Mouse (Mus musculus) layer of hippocampus, adult 9-11 months (tissue): ENCODE data around the gene Psmc6.

ENCODE experiments used
- DNase-seq: peaks from one replicate; pipeline ENCODE4 v3.0.0; 2022

The Psmc6 gene

GRCm38 (mm10) chr14:45329589-45330181 is at the start of gene Psmc6:
Gene Psmc6, plus strand, starts transcription at chr14:45329788.
- DNase-seq = peak; percentile 93

GRCm38 (mm10) chr14:45282066-45282465 is 47.5 kb upstream of the Psmc6 start:
- no peak for DNase-seq

GRCm38 (mm10) chr14:45291608-45292007 is 38.0 kb upstream of the Psmc6 start:
- no peak for DNase-seq

GRCm38 (mm10) chr14:45303939-45304338 is 25.6 kb upstream of the Psmc6 start:
- DNase-seq = no peak

- DNase-seq = no peak
Observed at GRCm38 (mm10) chr14:45304389-45304788, 25.2 kb upstream of the Psmc6 start.

GRCm38 (mm10) chr14:45305852-45306251 is 23.7 kb upstream of the Psmc6 start:
- no peak for DNase-seq

- DNase-seq = no peak
Observed at GRCm38 (mm10) chr14:45307630-45308328, 21.8 kb upstream of the Psmc6 start.

- no peak for DNase-seq
Observed at GRCm38 (mm10) chr14:45309646-45310045, 19.9 kb upstream of the Psmc6 start.

GRCm38 (mm10) chr14:45310101-45310500 is 19.5 kb upstream of the Psmc6 start:
- no peak for DNase-seq

GRCm38 (mm10) chr14:45316927-45317326 is 12.7 kb upstream of the Psmc6 start:
- DNase-seq = no peak

- no peak for DNase-seq
Observed at GRCm38 (mm10) chr14:45317921-45318411, 11.6 kb upstream of the Psmc6 start.

- peak; percentile 82 for DNase-seq
Observed at GRCm38 (mm10) chr14:45318426-45319236, 11.0 kb upstream of the Psmc6 start, which contains the start of gene Ero1l. Gene Ero1l, minus strand, starts transcription at chr14:45318771.

- no peak for DNase-seq
Observed at GRCm38 (mm10) chr14:45319237-45319610, 10.4 kb upstream of the Psmc6 start.

- DNase-seq = no peak
Observed at GRCm38 (mm10) chr14:45320111-45320510, 9.5 kb upstream of the Psmc6 start.

- DNase-seq = no peak
Observed at GRCm38 (mm10) chr14:45321067-45321466, 8.5 kb upstream of the Psmc6 start.

- DNase-seq = no peak
Observed at GRCm38 (mm10) chr14:45321622-45322021, 8.0 kb upstream of the Psmc6 start.

GRCm38 (mm10) chr14:45322450-45322849 is 7.1 kb upstream of the Psmc6 start:
- no peak for DNase-seq

- no peak for DNase-seq
Observed at GRCm38 (mm10) chr14:45323320-45323719, 6.3 kb upstream of the Psmc6 start.

- DNase-seq = peak; percentile 24
Observed at GRCm38 (mm10) chr14:45325471-45325870, 4.1 kb upstream of the Psmc6 start.

- DNase-seq = no peak
Observed at GRCm38 (mm10) chr14:45328072-45328713, 1.4 kb upstream of the Psmc6 start.

GRCm38 (mm10) chr14:45329018-45329588 is 485 bp upstream of the Psmc6 start:
- no peak for DNase-seq
